Mouse (Mus musculus) forebrain, embryonic 11.5 days (tissue): ENCODE data around the gene Cacna1s. TPM values are rescaled to one million over a fixed set of nuclear protein-coding genes. Genes with fewer than 3 reads are reported as not detected.

Source experiments
- ATAC-seq: fragments of 200-750 bp; cut with Nextera tagmentation; replicated peaks from 2 replicates; pipeline ENCODE4 v1.8.0; 2017; ENCODE audit warnings: moderate TSS enrichment; ENCODE audit not compliant: low FRiP score
- DNase-seq: peaks from one replicate; pipeline ENCODE4 v3.0.0-alpha.2; 2017; ENCODE audit warnings: low spot score
- H3K27ac ChIP-seq: fragments of 300-500 bp; sonication (generic); 2 replicates; pipeline ENCODE4 v1.5.1; 2014; ENCODE audit warnings: low read depth, low read length
- H3K27me3 ChIP-seq: fragments of 300-500 bp; sonication (generic); 2 replicates; pipeline ENCODE4 v1.6.1; 2014; ENCODE audit warnings: mild to moderate bottlenecking, low read length, mixed read lengths; ENCODE audit not compliant: control insufficient read depth, insufficient read depth
- H3K36me3 ChIP-seq: fragments of 300-500 bp; sonication (generic); 2 replicates; pipeline ENCODE4 v1.6.1; 2014; ENCODE audit warnings: mild to moderate bottlenecking, low read length, moderate library complexity, mixed read lengths; ENCODE audit not compliant: control insufficient read depth, insufficient read depth
- H3K4me1 ChIP-seq: fragments of 300-500 bp; sonication (generic); replicated peaks from 2 replicates; pipeline ENCODE4 v1.6.1; 2014; ENCODE audit warnings: low read length, mixed read lengths; ENCODE audit not compliant: control insufficient read depth, insufficient read depth
- H3K4me2 ChIP-seq: fragments of 300-500 bp; sonication (generic); 2 replicates; pipeline ENCODE4 v1.6.1; 2014; ENCODE audit warnings: low read depth, mild to moderate bottlenecking, low read length, moderate library complexity, mixed read lengths; ENCODE audit not compliant: severe bottlenecking
- H3K4me3 ChIP-seq: fragments of 300-500 bp; sonication (generic); 2 replicates; pipeline ENCODE4 v1.5.1; 2014; ENCODE audit warnings: low read depth, low read length
- H3K9ac ChIP-seq: fragments of 300-500 bp; sonication (generic); 2 replicates; pipeline ENCODE4 v1.6.1; 2014; ENCODE audit warnings: low read length
- H3K9me3 ChIP-seq: fragments of 300-500 bp; sonication (generic); 2 replicates; pipeline ENCODE4 v1.6.1; 2016; ENCODE audit warnings: low read length, mixed read lengths; ENCODE audit not compliant: control insufficient read depth
- WGBS: fragments of 180-500 bp; shearing (Covaris S2); extraction: QIAGEN DNeasy Blood & Tissue Kit; methylation state at CpG from one replicate; pipeline ENCODE4 v1.1.7; 2014; 5-methylcytosine and 5-hydroxymethylcytosine counted together
- polyA plus RNA-seq: library from polyadenylated mRNA; unstranded; fragments of >200 nt; fragmentation: Nextera tagmentation; extraction: Ambion mirVana; gene quantifications from 2 replicates; pipeline ENCODE4 v1.2.1, GENCODE M21; 2014

Gene Cacna1s
- polyA plus RNA-seq, 1 experiment from 2014 or later: 0.20 TPM

DNA sequence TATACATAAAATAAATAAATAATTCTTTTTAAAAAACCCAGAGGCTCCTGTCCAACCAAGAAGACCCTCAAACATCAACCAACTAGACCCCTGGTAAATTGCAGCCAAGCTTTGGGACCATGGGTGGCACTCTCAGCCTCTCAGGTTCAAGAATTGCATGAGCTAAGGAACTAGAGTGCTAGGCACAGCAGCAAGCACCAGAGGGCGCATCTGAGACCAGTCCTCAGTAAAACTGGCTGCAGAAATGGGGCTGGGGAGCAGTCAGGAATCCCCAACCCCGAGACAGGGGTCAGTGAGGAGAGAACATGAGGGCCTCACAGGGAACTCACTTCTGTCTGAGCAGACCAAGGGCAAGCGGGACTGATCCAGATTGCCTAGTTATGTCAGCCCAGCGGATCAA, 6.8 kb upstream of the Cacna1s start:
- Histone ChIP-seq H3K4me2 (no peak overlapping the region), H3K9me3 (no peaks in the 10 kb centered on the region), H3K9ac (no peak overlapping the region), H3K36me3 (no peaks in the 10 kb centered on the region), H3K27me3 (peaks cover 14% of the 10 kb centered on the region), H3K27ac (no peak overlapping the region), H3K4me1 (peaks cover 3% of the 10 kb centered on the region; the same call in 1 of the 2 replicates), H3K4me3 (no peak overlapping the region)
- ATAC-seq (no peak), DNase-seq (peak; percentile 81)
- 12% methylated on average over 4 of the region's 4 CpGs for WGBS

DNA sequence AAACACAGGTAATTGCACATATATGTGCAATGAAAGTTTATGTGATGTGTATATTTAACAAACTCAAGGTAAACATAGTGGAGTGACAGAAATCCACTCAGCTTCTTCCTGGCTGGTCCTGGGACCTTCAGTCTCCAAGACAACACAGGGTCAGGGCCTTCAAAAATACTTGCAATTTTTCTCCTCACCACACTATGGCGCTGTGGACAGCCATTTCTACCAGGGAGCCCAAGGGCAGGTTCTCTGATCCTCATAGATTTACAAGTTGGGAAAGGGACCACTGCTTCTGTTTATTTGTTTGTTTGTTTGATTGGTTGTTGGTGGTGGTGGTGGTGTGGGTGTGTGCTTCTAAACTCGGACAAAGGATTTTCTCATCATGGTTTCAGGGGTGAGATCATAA, 5.1 kb upstream of the Cacna1s start:
- no peaks in the 10 kb centered on the region for H3K36me3 ChIP-seq
- H3K4me3 ChIP-seq: no peak overlapping the region
- no peak overlapping the region for H3K9ac ChIP-seq
- H3K27ac ChIP-seq: no peak overlapping the region
- DNase-seq: no peak
- ATAC-seq: no peak
- H3K4me2 ChIP-seq: no peak overlapping the region
- 10% methylated on average over 2 of the region's 2 CpGs for WGBS
- peaks cover 22% of the 10 kb centered on the region for H3K27me3 ChIP-seq
- no peaks in the 10 kb centered on the region for H3K9me3 ChIP-seq
- peaks cover 8% of the 10 kb centered on the region; the same call in 1 of the 2 replicates for H3K4me1 ChIP-seq

DNA sequence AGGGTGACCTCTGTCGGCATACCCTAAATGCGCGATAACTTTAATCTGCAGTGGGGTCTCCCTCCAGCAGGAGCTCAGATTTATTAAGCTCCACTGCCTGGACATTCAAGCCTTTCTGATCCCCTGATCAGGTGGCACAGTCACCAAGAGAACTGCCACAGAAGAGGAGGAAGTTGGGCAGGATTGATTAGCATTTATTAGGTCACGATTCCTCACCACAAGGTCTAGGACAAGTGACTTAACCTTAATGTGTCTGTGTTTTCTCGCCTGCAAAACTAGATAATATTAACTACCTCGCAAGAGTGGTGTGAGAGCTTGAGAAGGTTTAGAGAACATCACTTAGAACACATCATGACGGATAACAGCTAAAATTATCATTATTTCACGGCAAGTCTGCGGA, 4.7 kb upstream of the Cacna1s start:
- no peak overlapping the region for H3K4me3 ChIP-seq
- no peaks in the 10 kb centered on the region for H3K9me3 ChIP-seq
- H3K4me2 ChIP-seq: no peak overlapping the region
- H3K27me3 ChIP-seq: peaks cover 23% of the 10 kb centered on the region
- WGBS: 73% methylated on average over 9 of the region's 9 CpGs
- H3K4me1 ChIP-seq: peaks cover 8% of the 10 kb centered on the region; the same call in 1 of the 2 replicates
- H3K27ac ChIP-seq: no peak overlapping the region
- H3K36me3 ChIP-seq: no peaks in the 10 kb centered on the region
- ATAC-seq (no peak), DNase-seq (no peak)
- no peak overlapping the region for H3K9ac ChIP-seq

DNA sequence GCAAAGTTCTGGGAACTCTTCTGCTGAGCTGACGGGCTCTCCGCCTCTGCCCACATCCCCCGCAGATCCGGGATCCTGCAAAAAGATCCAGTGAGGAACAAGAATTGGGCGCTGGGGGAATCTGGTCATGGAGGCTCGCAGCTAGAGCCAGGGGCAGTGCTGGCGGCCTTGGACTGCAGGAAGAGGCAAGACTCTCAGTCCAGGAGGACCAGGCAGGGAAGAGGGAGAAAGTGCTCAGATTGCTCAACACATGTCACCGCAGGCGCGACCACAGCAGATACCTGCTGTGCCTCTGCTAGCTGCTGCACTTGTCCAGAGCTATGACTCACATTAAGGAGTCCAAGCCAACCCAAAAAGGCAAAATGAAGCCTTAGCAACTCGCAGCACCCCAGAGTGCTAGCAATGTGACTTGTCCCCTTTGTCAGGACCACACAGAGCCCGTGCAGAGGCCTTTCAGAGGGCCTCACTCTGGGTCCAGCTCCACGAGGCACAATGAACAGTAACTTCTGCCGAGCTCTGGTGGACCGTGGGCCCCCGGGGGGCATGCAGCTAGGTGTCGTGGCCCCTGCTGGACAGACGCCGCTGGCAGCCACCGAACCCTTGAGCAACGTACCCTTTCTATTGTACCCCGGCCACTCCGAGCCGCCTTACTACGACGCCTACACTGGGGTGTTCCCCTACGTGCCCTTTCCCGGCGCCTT, 2.1 kb upstream of the Cacna1s start, which contains the start of gene Ascl5:
Gene Ascl5 (plus strand): TSS at position 493 of the 701 bp plus-strand sequence.
- Histone ChIP-seq H3K27ac (no peak within 1 kb of the TSS), H3K9me3 (no peaks in the 10 kb centered on the region), H3K27me3 (peaks cover 24% of the 10 kb centered on the region), H3K9ac (peak within 1 kb of the TSS; percentile 39), H3K4me2 (peak within 1 kb of the TSS; percentile 49), H3K4me3 (peak within 1 kb of the TSS; percentile 31), H3K4me1 (peaks cover 8% of the 10 kb centered on the region; the same call in 1 of the 2 replicates), H3K36me3 (no peaks in the 10 kb centered on the region)
- 18% methylated on average over 29 of the region's 29 CpGs for WGBS
- DNase-seq (peak; percentile 55), ATAC-seq (peak; percentile 34)

DNA sequence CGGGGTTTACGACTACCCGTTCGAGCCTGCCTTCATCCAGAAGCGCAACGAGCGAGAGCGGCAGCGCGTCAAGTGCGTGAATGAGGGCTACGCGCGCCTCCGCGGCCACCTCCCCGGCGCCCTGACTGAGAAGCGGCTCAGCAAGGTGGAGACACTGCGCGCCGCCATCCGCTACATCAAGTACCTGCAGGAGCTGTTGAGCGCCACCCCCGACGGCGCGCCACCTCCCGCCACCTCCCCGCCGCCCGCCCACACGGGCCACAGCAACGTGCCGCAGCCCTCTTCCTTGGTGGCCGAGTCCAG, 1.6 kb upstream of the Cacna1s start:
- WGBS: 1% methylated on average over 36 of the region's 36 CpGs
- H3K4me1 ChIP-seq: peaks cover 8% of the 10 kb centered on the region; the same call in 1 of the 2 replicates
- H3K27me3 ChIP-seq: peaks cover 24% of the 10 kb centered on the region
- H3K4me3 ChIP-seq: peak overlapping the region; percentile 31
- peak; percentile 71 for DNase-seq
- peak; percentile 17; the same call in 1 of the 2 replicates for ATAC-seq
- no peaks in the 10 kb centered on the region for H3K9me3 ChIP-seq
- H3K4me2 ChIP-seq: peak overlapping the region; percentile 49
- H3K36me3 ChIP-seq: no peaks in the 10 kb centered on the region
- no peak overlapping the region for H3K27ac ChIP-seq
- H3K9ac ChIP-seq: peak overlapping the region; percentile 39

DNA sequence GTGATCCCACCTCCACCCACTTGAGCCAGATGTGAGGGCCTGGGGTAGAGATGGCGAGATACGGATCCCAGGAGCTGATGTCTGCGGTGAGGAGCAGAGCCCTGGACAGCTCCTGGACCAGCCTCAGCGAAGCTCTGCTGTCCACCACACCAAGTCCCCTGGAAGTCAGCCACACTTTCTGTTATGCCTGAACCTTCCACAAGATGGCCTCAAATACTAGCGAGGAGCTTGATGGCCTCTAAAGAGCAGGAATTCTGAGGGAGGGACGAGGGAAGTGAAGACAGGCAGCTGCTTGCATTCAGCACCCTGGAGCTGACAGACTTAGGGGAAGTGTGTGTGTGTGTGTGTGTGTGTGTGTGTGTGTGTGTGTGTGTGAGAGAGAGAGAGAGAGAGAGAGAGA, 1.1 kb upstream of the Cacna1s start:
- DNase-seq: peak; percentile 75
- WGBS: 0% methylated on average over 6 of the region's 6 CpGs
- Histone ChIP-seq H3K9me3 (no peaks in the 10 kb centered on the region), H3K4me2 (peak overlapping the region; percentile 49), H3K4me3 (peak overlapping the region; percentile 31), H3K4me1 (peaks cover 8% of the 10 kb centered on the region; the same call in 1 of the 2 replicates), H3K27me3 (peaks cover 24% of the 10 kb centered on the region), H3K9ac (peak overlapping the region; percentile 39), H3K36me3 (no peaks in the 10 kb centered on the region), H3K27ac (no peak overlapping the region)
- peak; percentile 66 for ATAC-seq

DNA sequence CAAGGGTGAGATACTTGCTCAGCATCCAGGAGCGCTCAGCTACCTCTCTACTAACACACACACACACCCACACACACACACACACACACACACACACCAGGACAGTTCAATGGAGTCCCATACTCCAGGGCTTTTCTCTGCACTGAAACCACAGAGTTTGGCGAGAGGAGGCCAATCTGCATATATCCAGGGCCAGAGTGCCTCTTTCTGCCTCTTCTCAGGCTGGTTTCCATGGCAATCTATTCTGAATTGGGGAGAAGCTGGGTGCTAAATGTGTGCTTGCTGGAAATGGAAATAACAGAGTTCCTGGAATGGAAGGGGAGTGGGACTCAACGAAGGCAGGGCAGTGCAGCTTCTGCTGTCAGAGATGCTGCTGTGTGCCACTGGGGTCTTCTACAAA, 3.2 kb downstream of the Cacna1s start:
- Histone ChIP-seq H3K27me3 (peaks cover 11% of the 10 kb centered on the region), H3K4me1 (peaks cover 6% of the 10 kb centered on the region; the same call in 1 of the 2 replicates), H3K27ac (no peak overlapping the region), H3K4me2 (no peak overlapping the region), H3K4me3 (no peak overlapping the region), H3K36me3 (no peaks in the 10 kb centered on the region), H3K9me3 (no peaks in the 10 kb centered on the region), H3K9ac (no peak overlapping the region)
- no peak for DNase-seq
- WGBS: 54% methylated on average over 3 of the region's 3 CpGs
- ATAC-seq: no peak

DNA sequence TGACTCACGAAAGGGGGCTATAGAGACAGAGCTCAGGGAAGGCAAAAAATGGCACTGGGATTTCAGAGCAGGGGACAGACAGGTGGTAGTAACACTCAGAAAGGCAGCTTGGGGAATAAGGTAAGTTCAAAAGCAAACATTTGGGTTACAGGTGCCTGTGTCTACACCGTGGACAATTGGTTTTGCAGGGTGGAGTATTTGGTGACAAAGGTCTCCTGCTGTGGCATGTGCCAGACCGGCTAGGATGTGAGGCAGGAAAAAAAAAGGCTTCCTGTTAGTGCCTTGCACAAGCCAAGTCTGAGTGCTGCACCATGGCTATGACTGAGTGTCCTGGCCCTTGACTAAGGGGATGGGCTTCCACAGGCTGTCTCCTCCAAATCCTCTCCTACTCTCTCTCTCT, 6.0 kb downstream of the Cacna1s start:
- DNase-seq: no peak
- Histone ChIP-seq H3K27me3 (no peaks in the 10 kb centered on the region), H3K4me3 (no peak overlapping the region), H3K9me3 (no peaks in the 10 kb centered on the region), H3K4me2 (no peak overlapping the region), H3K27ac (no peak overlapping the region), H3K9ac (no peak overlapping the region), H3K36me3 (no peaks in the 10 kb centered on the region), H3K4me1 (no peaks in the 10 kb centered on the region)
- 57% methylated on average over 3 of the region's 3 CpGs for WGBS
- no peak for ATAC-seq
